Mouse (Mus musculus) right cerebral cortex, postnatal 10 days (tissue): ENCODE measurements around the gene Pax9.

Experiments
- DNase-seq, 2 experiments: peaks; one replicate each; pipeline ENCODE4 v3.0.0; 2021; ENCODE audit warnings: low spot score in 2 of 2

The Pax9 gene

DNA sequence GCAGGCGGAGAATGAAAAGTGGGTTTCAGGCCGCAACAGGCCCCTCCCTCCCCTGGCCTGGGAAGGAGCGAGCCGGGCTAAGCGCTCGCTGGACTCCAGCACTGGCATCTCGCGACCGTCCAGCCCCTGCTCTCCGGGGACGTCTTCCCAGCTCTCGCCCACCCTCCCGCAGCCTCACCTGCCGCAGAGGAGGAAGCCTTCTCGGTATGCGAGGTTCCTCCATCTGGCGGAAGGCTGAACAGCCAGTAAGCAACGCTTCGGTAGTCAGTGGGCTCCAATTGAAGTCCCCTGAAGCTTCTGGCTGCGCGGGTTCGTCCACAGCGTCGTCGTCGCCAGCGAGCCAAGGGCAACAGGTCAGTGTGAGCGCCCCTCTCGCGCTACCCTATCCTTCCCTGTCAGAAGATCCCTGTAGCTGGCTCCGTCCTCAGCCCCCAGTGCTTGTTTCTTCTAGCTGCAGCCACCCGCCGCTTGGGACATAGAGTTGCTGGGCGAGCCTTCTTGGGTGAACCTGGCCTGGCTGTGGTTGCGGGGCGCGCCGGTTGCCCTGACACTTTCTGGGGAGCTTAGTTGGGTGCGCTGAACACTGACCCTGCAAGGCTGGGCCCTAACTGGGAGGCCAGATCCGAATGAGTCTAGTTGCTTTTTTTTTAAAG lies at the start of gene Pax9:
TSS of gene Pax9 (plus strand) at position 341 of the 653 bp plus-strand sequence.
- DNase-seq: no peak

DNA sequence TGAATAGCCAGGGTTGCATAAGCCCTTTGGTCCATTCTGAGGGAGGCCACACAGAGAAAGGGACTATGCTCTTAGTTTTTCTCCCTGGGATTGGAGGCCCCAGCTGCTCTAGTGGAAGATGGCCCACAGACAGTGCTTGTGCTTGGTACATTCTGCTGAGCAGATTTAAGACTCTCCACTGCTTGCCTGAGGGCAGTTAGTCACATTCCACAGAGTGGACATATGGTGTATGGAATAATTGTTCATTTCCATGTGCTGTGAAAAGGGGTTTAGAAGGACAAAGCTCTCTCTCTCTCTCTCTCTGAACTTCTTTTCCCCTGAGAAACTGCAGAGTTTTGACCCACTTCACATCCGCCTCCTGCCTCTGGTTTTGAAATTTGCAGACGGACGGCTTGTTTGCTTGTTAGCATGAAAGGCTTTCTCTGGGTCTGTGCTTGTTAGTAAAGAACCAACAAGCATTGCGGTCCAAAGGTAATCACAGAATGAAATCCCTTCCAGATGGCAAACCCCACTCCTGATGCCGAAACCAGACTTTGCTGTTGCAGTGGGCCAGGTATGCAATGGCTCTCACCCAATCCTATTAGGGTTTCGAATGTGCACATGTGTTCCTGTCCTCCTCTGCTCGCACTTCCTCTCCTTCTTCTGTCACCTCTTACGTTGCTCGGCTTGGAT lies 22.0 kb upstream of the Pax9 start:
- DNase-seq: no peak

DNA sequence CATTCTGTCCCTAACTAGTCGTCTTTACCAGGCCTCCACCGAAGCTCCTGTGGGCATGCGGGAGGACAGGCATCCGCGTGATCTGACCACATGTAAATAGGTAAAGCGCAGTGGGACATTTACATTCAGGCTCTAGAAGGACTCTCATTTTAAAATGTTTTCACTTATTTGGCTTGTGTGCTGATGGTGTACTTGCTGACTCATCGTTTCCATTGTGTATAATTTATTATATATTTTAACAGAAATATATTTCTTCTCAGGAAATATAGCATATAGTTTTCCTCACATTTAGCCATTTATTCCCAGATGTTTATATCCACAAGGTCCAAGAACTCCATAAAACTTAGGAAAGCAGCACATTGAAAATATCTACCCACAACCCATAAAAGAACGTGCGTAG lies 20.8 kb upstream of the Pax9 start:
- no peak for DNase-seq

DNA sequence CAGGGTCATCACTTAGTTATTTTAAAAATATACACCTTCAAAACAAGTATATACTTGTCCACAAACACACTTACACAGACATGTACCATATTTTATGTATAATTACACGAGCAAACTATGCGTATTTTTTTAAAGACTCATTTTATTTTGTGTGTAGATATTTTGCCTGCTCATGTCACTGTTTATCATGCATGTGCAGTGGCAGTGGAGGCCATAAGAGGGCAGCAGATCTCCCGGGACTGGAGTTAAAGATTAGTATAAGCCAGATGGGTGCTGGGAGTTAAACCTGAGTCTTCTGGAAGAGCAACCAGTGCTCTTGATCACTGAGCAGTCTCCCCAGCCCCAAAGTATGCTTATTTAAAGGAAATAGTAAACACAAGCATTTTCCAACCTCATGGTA lies 16.8 kb upstream of the Pax9 start:
- DNase-seq: no peak

GRCm38 (mm10) chr12:56677620-56678019 lies 13.9 kb upstream of the Pax9 start:
- no peak for DNase-seq

DNA sequence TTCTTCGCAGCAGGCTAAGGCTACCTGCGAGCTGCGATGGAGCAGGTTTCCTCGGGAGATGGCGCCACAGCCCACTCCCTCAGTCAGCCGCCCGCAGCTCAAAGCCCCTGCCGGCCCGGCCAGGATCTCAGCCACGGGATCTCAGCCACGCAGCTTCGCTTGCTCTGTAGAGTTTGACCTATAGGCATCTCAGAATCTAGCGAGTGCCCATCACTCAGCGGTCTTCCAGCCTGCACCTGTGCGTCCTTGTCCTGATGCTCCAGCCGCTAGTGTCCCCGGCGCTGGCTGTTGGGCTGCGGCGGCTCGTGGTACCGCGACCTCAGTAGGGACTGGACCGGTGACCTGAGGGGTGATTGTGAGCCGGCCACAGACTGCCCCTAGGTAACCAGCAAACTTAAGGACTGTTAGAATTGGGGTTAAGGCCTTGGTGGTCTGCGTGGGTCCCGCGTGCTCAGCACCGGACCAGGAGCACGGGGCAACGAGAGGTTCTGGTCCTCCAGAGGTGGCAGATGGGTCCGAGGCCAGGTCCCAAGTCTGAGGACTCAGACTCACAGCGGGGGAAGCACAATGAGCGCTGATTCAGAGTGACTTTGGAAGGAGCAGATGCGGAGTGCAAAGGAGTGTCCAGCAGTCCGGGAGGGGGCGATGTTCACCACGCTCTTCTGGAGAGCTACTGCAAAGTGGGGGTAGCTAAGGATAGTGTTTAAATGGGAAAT lies 10.3 kb upstream of the Pax9 start:
- DNase-seq: peak in 1 of 2 experiments; percentile 30

DNA sequence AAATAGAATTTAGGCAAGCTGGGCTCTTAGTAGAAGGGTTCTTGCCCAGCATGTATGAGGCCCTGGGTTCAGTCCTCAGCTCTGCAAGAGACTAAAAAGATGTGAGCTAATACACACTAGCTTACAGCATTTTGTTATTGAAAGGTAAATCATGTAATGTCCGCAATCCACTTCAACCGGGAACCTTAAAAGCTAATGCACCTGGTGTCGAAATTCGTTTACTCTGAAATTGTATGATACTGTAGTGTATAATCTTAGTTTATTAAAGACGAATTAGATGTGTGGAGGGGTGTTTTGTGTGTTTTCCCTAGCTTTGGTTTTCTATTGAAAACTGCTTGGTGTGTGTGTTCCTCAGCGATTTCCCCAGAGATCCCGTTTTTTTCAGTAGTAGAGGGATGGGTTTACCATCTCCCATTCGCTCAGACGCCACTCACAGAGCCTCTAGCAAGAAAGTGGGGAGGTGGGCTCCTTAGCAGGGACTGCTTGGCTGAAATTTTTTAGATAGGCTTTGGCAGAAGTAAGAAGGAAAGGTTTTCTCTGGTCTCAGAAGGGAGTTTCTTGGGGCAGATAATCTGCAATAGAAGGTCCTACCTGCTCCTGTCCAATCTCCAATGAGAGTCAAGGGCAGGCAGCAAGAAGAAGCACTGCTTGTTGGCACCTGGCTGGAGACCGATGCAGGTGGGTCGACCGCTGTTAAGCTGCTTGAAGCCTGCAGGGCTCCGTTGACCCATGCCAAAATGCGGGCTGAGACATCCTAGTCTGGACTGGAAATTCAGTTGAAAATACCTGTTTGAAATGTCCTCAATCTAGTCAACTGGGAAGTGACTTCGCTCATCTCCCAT lies 3.7 kb upstream of the Pax9 start:
- DNase-seq: no peak

DNA sequence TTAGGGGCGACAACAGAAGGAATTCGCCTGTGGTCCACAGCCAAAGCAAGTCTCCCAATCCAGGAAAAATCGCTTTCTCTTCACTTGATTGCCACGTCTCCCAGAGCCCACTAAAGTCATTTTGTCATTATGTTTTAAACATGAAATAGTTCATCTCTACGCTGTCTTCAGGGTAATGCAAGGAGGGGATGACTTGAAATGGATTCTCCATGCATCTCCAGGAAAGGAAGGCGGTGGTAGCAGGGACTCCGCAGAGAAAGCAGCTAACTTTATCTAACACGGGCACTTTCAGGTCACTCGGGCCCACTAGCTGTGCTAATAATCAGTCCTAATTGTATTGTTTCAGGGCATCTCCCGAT lies 3.1 kb upstream of the Pax9 start:
- DNase-seq: no peak

GRCm38 (mm10) chr12:56688920-56689319 lies 2.6 kb upstream of the Pax9 start:
- DNase-seq: no peak

DNA sequence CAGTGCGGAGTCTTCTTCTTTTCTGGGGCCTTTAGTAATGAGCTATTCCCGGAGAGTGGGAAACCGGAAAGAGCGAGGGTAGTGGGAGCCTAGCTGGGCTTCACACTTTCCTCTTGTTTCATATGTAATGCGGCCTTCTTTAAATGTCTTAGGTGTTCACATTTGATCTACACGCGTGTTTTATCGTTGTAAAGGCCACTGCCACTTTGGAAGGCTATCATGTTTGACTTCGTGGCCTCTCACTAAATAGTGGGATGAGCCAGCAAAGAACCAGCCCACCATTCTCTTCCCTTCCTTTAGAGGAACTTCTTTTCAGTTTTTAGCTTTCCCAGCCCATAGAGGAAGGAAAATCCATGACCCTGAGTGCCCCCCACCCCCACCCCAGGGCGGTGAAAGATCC lies 2.2 kb upstream of the Pax9 start:
- DNase-seq: no peak

GRCm38 (mm10) chr12:56689736-56690135 lies 1.8 kb upstream of the Pax9 start:
- DNase-seq: no peak

DNA sequence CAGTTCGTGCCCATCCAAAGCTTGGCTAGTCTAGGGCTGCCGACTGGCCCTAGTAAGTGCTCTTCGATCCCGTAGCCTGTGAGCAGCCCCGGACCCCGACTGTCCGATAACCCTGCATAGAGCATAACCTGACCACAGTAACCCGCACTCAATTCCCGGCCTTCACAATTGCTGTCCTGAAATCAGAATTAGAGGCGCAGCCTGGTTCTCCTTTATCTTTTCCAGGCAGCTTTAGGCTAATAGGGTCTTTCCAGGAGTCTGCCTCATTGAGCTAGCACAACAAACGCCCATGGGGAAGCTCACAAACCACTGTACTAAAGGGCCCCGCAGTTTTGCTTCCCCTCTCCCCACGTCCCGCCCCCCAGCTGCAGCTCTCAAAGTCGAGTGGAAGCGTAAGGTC lies 1.2 kb upstream of the Pax9 start:
- DNase-seq: no peak

GRCm38 (mm10) chr12:56691001-56691400 lies 566 bp upstream of the Pax9 start:
- no peak for DNase-seq

- DNase-seq: no peak
Observed at GRCm38 (mm10) chr12:56692536-56692935, 969 bp downstream of the Pax9 start.

- DNase-seq: no peak
Observed at GRCm38 (mm10) chr12:56693411-56694098, 2.0 kb downstream of the Pax9 start.

DNA sequence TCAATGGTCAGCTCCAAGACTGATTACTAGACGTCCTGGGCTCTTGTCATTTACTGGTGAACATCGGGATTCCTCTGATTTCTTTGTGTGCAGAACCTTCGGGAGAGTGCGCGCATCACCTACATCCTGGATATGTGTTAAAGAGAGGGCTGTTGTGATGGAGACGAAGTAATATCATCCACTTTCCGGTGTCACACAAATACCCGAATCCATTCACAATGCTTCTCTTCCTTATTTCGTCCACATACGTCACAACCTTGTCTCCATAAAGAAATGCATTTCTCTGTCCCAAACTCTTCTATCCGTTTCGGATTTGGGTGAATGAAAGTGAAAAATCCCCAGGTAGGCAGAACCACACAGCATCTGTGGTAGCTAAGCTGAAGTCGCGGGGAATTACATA lies 2.8 kb downstream of the Pax9 start:
- no peak for DNase-seq

DNA sequence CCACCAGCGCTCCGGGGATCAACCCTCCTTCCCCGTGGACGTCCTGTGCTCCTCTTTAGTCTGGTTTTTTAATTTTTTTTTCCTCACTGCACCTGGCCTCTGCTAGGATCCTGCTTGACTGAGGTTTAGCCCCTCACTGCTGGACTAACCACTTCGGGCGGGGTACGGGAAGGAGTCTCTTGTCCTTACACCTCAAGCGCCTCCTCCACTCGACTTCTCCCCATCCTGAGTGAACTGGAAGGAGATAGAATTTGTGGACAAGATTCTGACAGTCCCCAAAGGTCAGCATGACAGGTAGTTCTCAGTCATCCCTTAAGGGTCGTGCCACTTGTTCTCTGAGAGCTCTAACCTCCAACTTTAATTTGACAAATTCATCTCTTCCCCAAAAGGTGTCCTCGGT lies 3.4 kb downstream of the Pax9 start:
- no peak for DNase-seq

DNA sequence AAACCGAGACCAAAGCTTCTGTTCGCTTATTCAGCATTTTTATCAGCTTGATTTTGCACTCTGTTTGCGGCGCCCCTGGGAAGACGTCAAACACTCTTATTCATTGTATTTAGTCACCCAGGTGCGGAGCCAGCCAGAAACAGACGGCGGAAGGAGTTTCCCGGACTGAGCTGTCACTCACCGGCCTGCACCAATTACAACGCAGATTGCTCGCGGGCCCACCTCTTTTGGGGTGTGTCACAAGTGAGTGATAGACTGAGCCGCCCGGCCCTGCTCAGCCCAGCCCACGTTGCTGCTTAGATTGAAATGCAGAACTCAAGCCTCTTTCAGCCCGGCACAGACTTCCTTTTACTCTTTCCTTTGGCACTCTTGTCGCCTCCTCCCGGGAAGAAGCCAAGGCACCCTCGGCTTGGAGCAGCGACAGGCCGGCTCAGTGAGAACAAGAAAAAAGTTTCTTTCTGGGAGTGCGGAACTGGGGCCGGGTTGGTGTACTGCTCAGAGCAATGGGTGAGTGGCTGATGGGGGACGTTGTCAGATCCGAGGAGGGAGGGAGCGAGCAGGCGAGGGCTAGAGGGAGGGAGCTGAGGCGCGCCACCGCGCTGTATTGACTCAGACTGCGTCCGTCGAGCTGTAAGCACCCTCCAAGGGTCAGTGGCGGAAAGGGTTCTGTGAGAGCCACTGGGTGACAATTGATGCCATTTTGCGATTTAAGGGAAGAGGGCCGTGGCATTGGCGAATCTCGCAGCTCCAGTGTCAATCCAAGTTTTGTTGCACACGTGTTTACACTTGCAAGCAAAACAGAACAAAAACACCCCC lies 4.0 kb downstream of the Pax9 start:
- DNase-seq: peak; percentile 53 to 64

GRCm38 (mm10) chr12:56696174-56697010 lies 4.8 kb downstream of the Pax9 start:
- no peak for DNase-seq
